Mouse (Mus musculus) heart, adult 2 months (tissue): ENCODE measurements around the gene Zswim3. TPM values are rescaled to one million over a fixed set of nuclear protein-coding genes. Genes with fewer than 3 reads are reported as not detected.
A peak's percentile ranks its signal among the peaks of the same experiment; 100 is the strongest.

Experiments used
- DNase-seq, 2 experiments: peaks; one replicate each; pipeline ENCODE4 v3.0.0; 2021
- H3K27ac ChIP-seq: fragments of 200-600 bp; 2 replicates; pipeline ENCODE4 v1.8.1; 2022
- H3K27me3 ChIP-seq: fragments of 200-500 bp; 2 replicates; pipeline ENCODE4 v1.6.1; 2012; ENCODE audit warnings: mild to moderate bottlenecking, low read length, inconsistent platforms, mixed read lengths; ENCODE audit not compliant: control insufficient read depth, insufficient read depth
- H3K36me3 ChIP-seq: fragments of 200-500 bp; 2 replicates; pipeline ENCODE4 v1.6.1; 2012; ENCODE audit warnings: low read length, inconsistent platforms; ENCODE audit not compliant: control insufficient read depth, insufficient read depth
- H3K4me1 ChIP-seq: fragments of 200-500 bp; 2 replicates; pipeline ENCODE4 v1.6.1; 2011; ENCODE audit warnings: low read length; ENCODE audit not compliant: control insufficient read depth, insufficient read depth
- H3K4me3 ChIP-seq: fragments of 200-600 bp; 2 replicates; pipeline ENCODE4 v1.8.1; 2022
- H3K79me2 ChIP-seq: fragments of 200-500 bp; replicated peaks from 2 replicates; pipeline ENCODE4 v1.6.1; 2012; ENCODE audit warnings: mild to moderate bottlenecking, inconsistent platforms, low read length, moderate library complexity, mixed read lengths; ENCODE audit not compliant: control insufficient read depth, insufficient read depth
- H3K9ac ChIP-seq: fragments of 200-500 bp; 2 replicates; pipeline ENCODE4 v1.6.1; 2012; ENCODE audit warnings: low read depth, mild to moderate bottlenecking, control low read depth, inconsistent platforms, low read length, mixed read lengths
- CTCF ChIP-seq: fragments of 200-600 bp; IDR thresholded peaks from 2 replicates; pipeline ENCODE4 v1.8.1; 2022; ENCODE audit warnings: antibody characterized with exemption, mild to moderate bottlenecking, moderate library complexity
- EP300 ChIP-seq: fragments of 200-500 bp; IDR thresholded peaks from 2 replicates; pipeline ENCODE4 v1.6.1; 2011; ENCODE audit warnings: low read depth, low read length, control low read depth; ENCODE audit not compliant: insufficient read depth
- POLR2A ChIP-seq: fragments of 200-500 bp; IDR thresholded peaks from 2 replicates; pipeline ENCODE4 v1.6.1; 2011; ENCODE audit warnings: mild to moderate bottlenecking, low read depth, low read length, control low read depth; ENCODE audit not compliant: insufficient read depth
- WGBS: fragments of 180-500 bp; shearing (Covaris S2); methylation state at CpG from one replicate; pipeline ENCODE4 v1.1.7; 2018; 5-methylcytosine and 5-hydroxymethylcytosine counted together
- intact Hi-C: fragments of 180-260 bp; cut with DNase I; formaldehyde crosslinking; loops from one replicate; pipeline ENCODE4 v1.15.1; 2025
- polyA plus RNA-seq: library from polyadenylated mRNA; depleted of rRNA; stranded (reverse); fragments of >200 nt; gene quantifications from 2 replicates; pipeline ENCODE4 v1.2.3, GENCODE M21; 2012
- total RNA-seq, 2 experiments: library from RNA; stranded (reverse); gene quantifications; 2 replicates each; pipeline ENCODE4 v1.2.3; 2021

Gene Zswim3
- total and polyA plus RNA-seq, 3 experiments: 1.7 to 2.1 (median 2.1) TPM

GRCm38 (mm10) chr2:164827146-164827850, 22.4 kb downstream of the Zswim3 start:
- Histone ChIP-seq H3K9ac (no peak overlapping the region), H3K4me3 (no peak overlapping the region), H3K27ac (no peak overlapping the region), H3K27me3 (no peaks in the 10 kb centered on the region), H3K36me3 (no peaks in the 10 kb centered on the region), H3K4me1 (no peaks in the 10 kb centered on the region; the same call in 1 of the 2 replicates), H3K79me2 (no peaks in the 10 kb centered on the region)
- no peak for DNase-seq
- 74% methylated on average over 16 of the region's 16 CpGs for WGBS
- TF ChIP-seq CTCF (no peak), POLR2A (no peak), EP300 (no peak)
- intact Hi-C loops: no loop called here

- TF ChIP-seq EP300: no peak
- TF ChIP-seq CTCF: no peak
- no peak for TF ChIP-seq POLR2A
- Histone ChIP-seq H3K79me2 (no peaks in the 10 kb centered on the region), H3K4me1 (peaks cover 1% of the 10 kb centered on the region; the same call in 1 of the 2 replicates), H3K27ac (no peak within 1 kb of the TSS), H3K27me3 (no peaks in the 10 kb centered on the region), H3K4me3 (no peak within 1 kb of the TSS), H3K36me3 (no peaks in the 10 kb centered on the region), H3K9ac (no peak within 1 kb of the TSS)
- DNase-seq: no peak
- WGBS: 87% methylated on average over 6 of the region's 6 CpGs
- intact Hi-C loops: no loop called here
Measured at GRCm38 (mm10) chr2:164828437-164828836, 23.5 kb downstream of the Zswim3 start, which contains the start of gene Spata25. Gene Spata25, minus strand, starts transcription at chr2:164828537.

GRCm38 (mm10) chr2:164829090-164829489, 24.2 kb downstream of the Zswim3 start:
- intact Hi-C loops: no loop called here
- no peak overlapping the region for H3K9ac ChIP-seq
- no peak for TF ChIP-seq CTCF
- TF ChIP-seq POLR2A: no peak
- TF ChIP-seq EP300: no peak
- no peaks in the 10 kb centered on the region for H3K36me3 ChIP-seq
- H3K27me3 ChIP-seq: no peaks in the 10 kb centered on the region
- H3K4me1 ChIP-seq: 0 out of 2 replicates have a peak, but pooled peaks cover 1% of the 10 kb centered on the region
- H3K27ac ChIP-seq: no peak overlapping the region
- no peaks in the 10 kb centered on the region for H3K79me2 ChIP-seq
- no peak for DNase-seq
- no peak overlapping the region for H3K4me3 ChIP-seq
- WGBS: 95% methylated on average over 1 of the region's 1 CpGs

- Histone ChIP-seq H3K36me3 (no peaks in the 10 kb centered on the region), H3K4me1 (peaks cover 7% of the 10 kb centered on the region), H3K27ac (no peak overlapping the region), H3K9ac (no peak overlapping the region), H3K79me2 (no peaks in the 10 kb centered on the region), H3K27me3 (no peaks in the 10 kb centered on the region), H3K4me3 (no peak overlapping the region)
- no peak for DNase-seq
- WGBS: 87% methylated on average over 10 of the region's 10 CpGs
- no peak for TF ChIP-seq CTCF
- no peak for TF ChIP-seq POLR2A
- TF ChIP-seq EP300: no peak
- intact Hi-C loops: loop anchor here (10.0 kb wide), 1 partner anchor 204 kb away; the partner anchor contains the start of gene Ncoa5
Measured at GRCm38 (mm10) chr2:164831029-164831428, 26.1 kb downstream of the Zswim3 start.

GRCm38 (mm10) chr2:164832032-164832747, 27.3 kb downstream of the Zswim3 start:
- Histone ChIP-seq H3K4me1 (peaks cover 7% of the 10 kb centered on the region), H3K79me2 (no peaks in the 10 kb centered on the region), H3K4me3 (peak overlapping the region; percentile 92), H3K27ac (peak overlapping the region; percentile 99), H3K9ac (peak overlapping the region; percentile 48), H3K36me3 (no peaks in the 10 kb centered on the region), H3K27me3 (no peaks in the 10 kb centered on the region)
- TF ChIP-seq CTCF: no peak
- no peak for TF ChIP-seq POLR2A
- no peak for TF ChIP-seq EP300
- 53% methylated on average over 16 of the region's 16 CpGs for whole genome bisulfite sequencing
- DNase-seq: no peak
- intact Hi-C loops: loop anchor here (2.0 to 10.0 kb wide), 2 partner anchors 49 to 203 kb away; partner anchors contain the start of gene Ncoa5
